Mouse (Mus musculus): ENCODE data around the gene Cib4. TPM values are rescaled to one million over a fixed set of nuclear protein-coding genes. Genes with fewer than 3 reads are reported as not detected.

Cib4 gene
- total RNA-seq, 2 experiments from 2014 or later: not detected

DNA sequence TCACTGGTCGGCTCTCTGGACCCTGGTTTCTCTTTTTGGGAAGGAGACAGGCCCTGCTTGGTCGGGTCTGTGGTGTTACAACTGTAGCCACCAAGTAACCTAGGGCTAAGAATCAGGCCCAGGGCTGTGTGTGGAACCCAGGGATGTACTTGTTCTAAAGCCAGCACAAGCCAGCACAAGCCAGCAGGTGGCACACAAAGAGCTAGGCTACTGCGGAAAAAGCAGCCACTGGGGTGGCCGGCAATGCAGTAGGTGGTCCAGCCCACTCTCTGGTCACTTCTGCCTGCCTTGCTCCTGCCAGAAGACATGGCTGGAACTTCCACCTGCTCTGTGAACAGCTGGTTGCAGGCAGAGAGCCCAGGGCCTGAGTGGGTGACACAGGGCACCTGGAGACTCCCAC, 85.5 kb downstream of the Cib4 start:
- ATAC-seq (replicated peaks; ENCODE audit: poor library complexity, severe bottlenecking): no peak

DNA sequence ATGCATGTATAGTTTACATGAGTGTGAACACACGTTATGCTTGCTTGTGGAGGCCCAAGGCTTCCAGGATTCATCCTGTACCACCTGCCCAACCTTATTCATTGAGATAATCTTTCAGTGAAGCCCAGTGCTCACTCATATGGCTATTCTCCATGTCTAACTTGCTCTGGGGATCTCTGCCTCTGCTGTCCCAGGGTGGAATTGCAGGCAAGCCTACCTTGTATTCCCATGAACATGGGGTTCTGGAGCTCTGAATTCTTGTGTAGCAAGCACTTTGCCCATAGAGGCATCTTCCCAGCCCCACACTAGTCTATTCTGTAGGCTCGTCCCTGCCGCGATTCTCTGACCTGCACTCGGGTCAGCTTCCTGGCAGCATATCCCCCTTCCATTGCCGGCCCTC, 89.6 kb downstream of the Cib4 start:
- no peak for ATAC-seq (replicated peaks; ENCODE audit: poor library complexity, severe bottlenecking)

DNA sequence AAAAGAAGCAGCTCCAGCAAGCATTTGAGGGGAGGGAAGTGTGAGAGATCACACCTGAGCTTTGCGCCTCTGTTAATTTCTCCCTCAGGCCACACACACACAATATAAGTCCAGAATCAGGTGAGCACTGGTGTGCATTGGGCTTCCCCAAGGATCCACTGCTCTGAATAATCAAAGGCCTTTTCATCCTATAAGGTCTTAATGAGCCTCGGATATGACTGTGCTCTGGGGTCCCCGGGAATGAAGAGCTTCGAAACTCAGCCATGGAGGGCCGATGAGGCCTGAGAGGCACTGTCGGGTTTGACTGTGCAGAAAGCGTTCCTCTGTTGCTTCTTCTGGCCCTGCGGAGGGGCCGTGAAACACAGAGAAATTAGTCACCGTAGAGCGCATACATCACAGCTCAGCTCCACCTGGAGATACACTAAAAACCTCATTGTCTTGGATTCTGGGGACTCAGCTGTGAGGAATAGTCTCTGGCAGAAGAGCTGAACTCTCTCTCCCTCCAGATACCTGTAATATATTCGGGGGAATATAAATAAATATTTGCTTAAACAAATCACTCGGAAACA, 101.2 kb downstream of the Cib4 start:
- ATAC-seq (replicated peaks; ENCODE audit: poor library complexity, severe bottlenecking): no peak

DNA sequence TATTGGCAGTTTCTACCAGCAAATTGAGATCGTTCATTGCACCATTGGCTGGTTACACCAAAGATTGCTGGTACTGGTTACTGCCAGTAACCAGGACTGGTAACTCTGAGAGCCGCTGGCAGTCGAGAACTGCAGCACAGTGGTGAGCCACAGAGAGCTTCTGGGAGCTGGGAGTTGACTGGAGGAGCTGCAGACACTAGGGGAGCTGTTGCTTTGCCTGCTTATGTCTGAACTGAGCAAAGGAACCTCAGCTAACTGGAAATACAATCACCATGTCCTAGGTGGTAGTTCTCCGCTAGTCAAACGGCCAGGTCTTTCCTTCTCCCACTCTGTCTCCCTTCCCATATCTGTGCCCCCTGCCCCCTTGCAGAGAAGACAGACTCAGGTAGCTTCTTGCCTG, 103.4 kb downstream of the Cib4 start:
- ATAC-seq (replicated peaks; ENCODE audit: poor library complexity, severe bottlenecking): no peak

DNA sequence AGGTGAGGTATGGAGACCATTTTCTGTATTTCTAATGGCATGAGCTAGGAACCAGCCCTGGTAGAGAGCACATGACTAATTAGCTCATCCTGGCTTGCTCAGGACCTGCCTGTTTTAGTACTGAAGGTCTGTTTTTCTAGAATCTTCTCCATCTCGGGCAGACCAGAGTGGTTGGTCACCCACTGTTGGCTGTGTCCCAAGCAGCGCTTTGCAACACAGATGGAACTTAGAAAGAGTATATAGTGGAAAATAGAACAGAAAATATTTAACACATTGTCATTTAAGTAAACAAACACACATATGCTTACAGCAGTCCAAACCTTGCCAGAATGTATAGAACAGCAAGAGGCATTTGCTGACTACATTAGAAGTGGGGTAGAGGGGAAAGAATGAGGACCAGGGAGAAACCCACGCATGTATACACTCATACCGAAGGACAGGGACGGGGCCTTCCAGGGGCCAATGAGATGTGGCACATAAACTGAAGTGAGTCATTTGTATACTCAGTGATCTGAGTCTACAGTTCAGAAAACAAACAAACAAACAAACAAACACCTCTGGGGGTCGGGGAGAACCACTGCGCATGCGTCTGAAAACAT, 105.2 kb downstream of the Cib4 start:
- no peak for ATAC-seq (replicated peaks; ENCODE audit: poor library complexity, severe bottlenecking)

DNA sequence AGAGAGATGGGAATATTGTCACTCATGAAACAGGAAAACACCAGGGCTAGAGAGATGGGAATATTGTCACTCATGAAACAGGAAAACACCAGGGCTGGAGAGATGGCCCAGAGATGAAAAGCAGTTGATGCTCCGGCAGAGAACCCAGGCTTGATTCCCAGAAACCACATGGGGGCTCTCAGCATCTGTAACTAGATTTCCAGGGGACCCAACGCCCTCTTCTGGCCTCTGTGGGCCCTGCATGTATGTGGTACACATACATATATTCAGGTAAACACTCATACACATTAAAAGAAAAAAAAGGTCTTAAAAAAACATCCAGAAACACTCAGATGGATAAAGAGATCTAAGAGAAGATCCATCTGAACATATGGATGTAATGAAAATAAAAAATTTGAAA, 106.7 kb downstream of the Cib4 start:
- ATAC-seq (replicated peaks; ENCODE audit: poor library complexity, severe bottlenecking): no peak

Other genes with a start within 250 kb of the Cib4 start
- not detected in 2 replicates for gene Otof, start 83.9 kb downstream of the Cib4 start, total RNA-seq (2014; fragmentation: Nextera tagmentation)
- not detected in 2 replicates for gene Otof, start 83.9 kb downstream of the Cib4 start, total RNA-seq (2017)
- not detected in 2 replicates for gene 1700001C02Rik, start 79.8 kb downstream of the Cib4 start, total RNA-seq (2014; fragmentation: Nextera tagmentation)
- gene 1700001C02Rik, start 79.8 kb downstream of the Cib4 start, total RNA-seq (2017): not detected in 2 replicates
- not detected in 2 replicates for gene Kcnk3, start 42.3 kb upstream of the Cib4 start, total RNA-seq (2014; fragmentation: Nextera tagmentation)
- not detected in 2 replicates for gene Kcnk3, start 42.3 kb upstream of the Cib4 start, total RNA-seq (2017)
- 11.8 and 15.4 TPM in 2 replicates for gene Slc35f6, start 102.1 kb upstream of the Cib4 start, total RNA-seq (2014; fragmentation: Nextera tagmentation)
- gene Slc35f6, start 102.1 kb upstream of the Cib4 start, total RNA-seq (2017): 2.8 and 6.6 TPM in 2 replicates
- gene Cenpa, start 120.9 kb upstream of the Cib4 start, total RNA-seq (2014; fragmentation: Nextera tagmentation): 78.6 and 110 TPM in 2 replicates
- 84.8 and 124 TPM in 2 replicates for gene Cenpa, start 120.9 kb upstream of the Cib4 start, total RNA-seq (2017)
- not detected in 2 replicates for gene Dpysl5, start 165.7 kb upstream of the Cib4 start, total RNA-seq (2014; fragmentation: Nextera tagmentation)
- not detected in 2 replicates for gene Dpysl5, start 165.7 kb upstream of the Cib4 start, total RNA-seq (2017)

Data from granulocyte monocyte progenitor cell, adult 5-6 weeks (primary cell).